Mouse (Mus musculus) lung, adult 10 weeks (tissue): ENCODE measurements around the gene Arf4. TPM values are rescaled to one million over a fixed set of nuclear protein-coding genes. Genes with fewer than 3 reads are reported as not detected.

Experiments used
- polyA plus RNA-seq: library from polyadenylated mRNA; stranded (reverse); fragments of 350-450 nt; fragmentation: Illumina TruSeq; extraction: RNeasy Lipid Tissue Mini Kit (QIAGEN cat#74804); gene quantifications from one replicate; pipeline ENCODE4 v1.2.3, GENCODE M21; 2014; ENCODE audit warnings: low read depth, low replicate concordance; ENCODE audit not compliant: insufficient read depth

Gene Arf4
- 177 TPM for polyA plus RNA-seq

GRCm38 (mm10) chr14:26637851-26638707 is at the start of gene Arf4:
Gene Arf4 (plus strand): TSS chr14:26638074.

GRCm38 (mm10) chr14:26669292-26670073 is 31.6 kb downstream of the Arf4 start, which contains the start of gene Pde12:
Gene Pde12 (minus strand): TSS chr14:26669883.

GRCm38 (mm10) chr14:26692974-26693373 is 55.1 kb downstream of the Arf4 start, which contains the start of gene Dnah12:
Gene Dnah12 (plus strand): TSS chr14:26693274.

Other genes starting within 250 kb of the Arf4 start
- 32.1 TPM for gene Slmap, start 103.1 kb upstream of the Arf4 start, polyA plus RNA-seq
- gene Dennd6a, start 64.2 kb upstream of the Arf4 start, polyA plus RNA-seq, result 10.7 TPM
- 2.7 TPM for gene Pde12, start 31.8 kb downstream of the Arf4 start, polyA plus RNA-seq
- gene Dnah12, start 55.2 kb downstream of the Arf4 start, polyA plus RNA-seq, result 0.93 TPM